Mouse (Mus musculus): Measurements from ENCODE around the gene Syngr4.

DNA sequence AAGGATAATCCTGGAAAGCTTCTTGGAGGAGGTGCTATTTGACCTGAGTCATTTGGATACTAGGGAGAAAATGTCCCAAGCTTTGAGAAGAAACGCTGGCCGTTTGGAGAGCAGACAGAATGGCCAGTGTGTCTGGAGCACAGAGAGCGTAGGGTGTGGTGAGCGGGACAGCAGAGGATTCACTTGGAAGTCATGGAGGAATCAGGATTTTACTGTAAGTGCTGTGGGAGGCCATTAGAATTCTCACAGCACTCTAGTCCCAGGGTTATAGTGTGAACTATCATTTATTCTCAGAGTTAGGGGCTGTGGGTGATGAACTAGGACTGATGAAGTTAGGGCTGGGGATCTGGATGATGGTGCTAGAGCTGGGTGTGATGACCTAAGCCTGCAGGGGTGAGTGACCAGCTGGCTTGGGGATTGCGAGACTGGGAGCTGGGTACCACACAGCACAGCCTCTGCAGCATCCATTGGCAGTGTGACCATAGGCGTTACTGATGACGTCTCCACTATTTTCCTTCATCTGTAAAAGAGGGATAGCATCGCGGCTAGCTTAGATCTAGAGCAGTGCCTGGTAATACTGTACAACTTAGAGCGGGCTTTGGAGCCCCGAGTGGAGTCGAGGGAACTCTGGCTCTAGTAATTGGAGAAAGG, 25.6 kb upstream of the Syngr4 start:
- no peak for TF ChIP-seq GATA1 (IDR thresholded peaks at IDR 0.05; ENCODE audit: borderline replicate concordance, low read length)
- TF ChIP-seq FLI1 (IDR thresholded peaks at IDR 0.05; ENCODE audit: low read length) = no peak
